Mouse (Mus musculus) liver, adult 2 months (tissue): ENCODE results near the gene Ltbp2.

Experiments used
- CTCF ChIP-seq: fragments of 200-500 bp; IDR thresholded peaks from 2 replicates; pipeline ENCODE4 v1.5.1; 2011; ENCODE audit warnings: low read depth, low read length, control low read depth
- POLR2A ChIP-seq: fragments of 200-500 bp; IDR thresholded peaks from 2 replicates; pipeline ENCODE4 v1.6.1; 2011; ENCODE audit warnings: low read length, control low read depth; ENCODE audit not compliant: insufficient read depth; ENCODE audit errors: extremely low read depth

- TF ChIP-seq POLR2A: no peak
- no peak for TF ChIP-seq CTCF
Observed at GRCm38 (mm10) chr12:84907024-84907626, 30.8 kb upstream of the Ltbp2 start.
